Mouse (Mus musculus): Measurements from ENCODE around the gene Decr2. TPM values are rescaled to one million over a fixed set of nuclear protein-coding genes. Genes with fewer than 3 reads are reported as not detected.
"Not testable (repeated sequence)": the region's sequence is repeated elsewhere in the genome, so short reads cannot be mapped to it uniquely, and the experiment has no call there.

The Decr2 gene
- total RNA-seq, 2 experiments from 2014 or later, result 11.9 to 12.8 TPM

GRCm38 (mm10) chr17:26113181-26113948 lies 23.2 kb upstream of the Decr2 start, which contains the start of gene Tmem8:
Tmem8 (plus strand) TSS chr17:26113299.
- DNase-seq, result peak; percentile 58 to 72

- DNase-seq, result no peak
Observed at GRCm38 (mm10) chr17:26112751-26113150, 22.6 kb upstream of the Decr2 start.

DNA sequence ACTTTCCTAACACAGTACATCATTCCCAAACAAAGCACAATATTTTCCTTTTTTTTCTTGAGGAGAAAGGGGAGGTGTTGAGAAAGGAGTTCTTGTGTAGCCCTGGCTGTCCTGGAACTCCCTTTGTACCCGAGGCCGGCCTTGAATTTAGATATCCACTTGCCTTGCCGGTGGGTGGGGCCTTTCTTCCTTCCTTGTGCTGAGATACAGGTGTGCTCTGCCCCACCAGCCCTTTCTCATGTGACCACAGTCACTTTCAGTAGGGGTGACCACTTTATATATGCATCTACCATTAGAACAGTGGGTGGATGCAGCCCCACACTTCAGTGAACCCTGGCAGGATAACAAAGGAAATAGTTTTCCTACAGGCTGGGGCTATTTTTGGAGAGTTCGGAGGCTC lies 21.6 kb upstream of the Decr2 start:
- no peak for DNase-seq

DNA sequence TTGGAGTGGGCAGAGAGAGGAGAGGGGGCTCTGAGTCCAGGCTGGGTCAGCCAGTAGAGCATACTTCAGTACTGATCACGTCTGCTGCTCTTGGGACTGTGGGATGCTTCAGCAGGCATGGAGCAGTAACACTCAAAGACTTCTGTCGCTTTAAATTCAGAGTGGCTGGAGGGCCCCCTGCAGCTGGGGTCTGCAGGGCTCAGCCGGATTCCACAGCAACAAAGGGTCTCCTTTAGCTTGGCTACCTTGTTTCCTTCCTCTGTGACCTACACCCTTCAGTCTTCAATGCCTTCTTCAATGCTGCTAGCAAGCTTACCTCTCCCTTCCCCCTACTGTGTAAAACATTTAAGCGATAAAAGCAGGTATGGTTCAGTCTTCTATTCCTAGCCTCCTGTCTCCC lies 20.9 kb upstream of the Decr2 start:
- no peak for DNase-seq

- DNase-seq, result no peak
Observed at GRCm38 (mm10) chr17:26110156-26110555, 20.0 kb upstream of the Decr2 start.

DNA sequence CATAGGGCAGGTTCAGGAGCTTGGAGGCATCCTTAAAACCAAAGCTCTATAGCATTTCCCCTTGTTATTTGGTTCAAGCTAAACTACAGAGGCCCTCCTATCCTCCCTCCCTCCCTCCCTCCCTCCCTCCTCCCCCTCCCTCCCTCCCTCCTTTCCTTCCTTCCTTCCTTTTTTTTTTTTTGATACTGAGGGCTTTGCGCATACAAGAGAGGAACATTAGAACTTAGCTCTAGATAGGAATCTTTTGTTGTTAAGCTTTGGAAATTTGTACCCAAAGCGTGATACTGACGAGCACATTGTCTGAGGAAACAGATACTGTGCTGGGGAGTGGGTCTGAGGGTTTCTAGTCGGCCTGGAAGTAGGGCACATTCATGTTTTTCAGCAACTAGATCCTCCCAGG lies 15.5 kb upstream of the Decr2 start:
- DNase-seq, result no peak

DNA sequence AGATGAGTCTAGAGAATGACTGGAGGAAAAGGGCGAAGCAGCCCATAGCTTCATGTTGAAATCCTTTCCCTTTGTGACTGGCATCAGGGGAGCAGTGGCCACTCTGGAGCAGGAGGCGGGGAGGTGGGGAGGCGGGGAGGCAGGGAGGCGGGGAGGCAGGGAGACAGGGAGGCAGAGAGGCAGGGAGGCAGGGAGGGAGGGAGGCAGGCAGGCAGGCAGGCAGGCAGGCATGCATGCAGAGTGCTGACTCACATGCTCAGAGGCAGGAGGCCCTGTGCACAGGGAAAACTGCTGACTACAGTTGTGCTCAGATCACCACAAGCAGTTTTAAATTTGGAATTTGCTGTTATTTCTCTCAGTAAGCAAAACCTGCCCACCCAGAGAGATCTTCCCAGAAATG lies 11.3 kb upstream of the Decr2 start:
- DNase-seq, result peak in 1 of 2 experiments; percentile 61

DNA sequence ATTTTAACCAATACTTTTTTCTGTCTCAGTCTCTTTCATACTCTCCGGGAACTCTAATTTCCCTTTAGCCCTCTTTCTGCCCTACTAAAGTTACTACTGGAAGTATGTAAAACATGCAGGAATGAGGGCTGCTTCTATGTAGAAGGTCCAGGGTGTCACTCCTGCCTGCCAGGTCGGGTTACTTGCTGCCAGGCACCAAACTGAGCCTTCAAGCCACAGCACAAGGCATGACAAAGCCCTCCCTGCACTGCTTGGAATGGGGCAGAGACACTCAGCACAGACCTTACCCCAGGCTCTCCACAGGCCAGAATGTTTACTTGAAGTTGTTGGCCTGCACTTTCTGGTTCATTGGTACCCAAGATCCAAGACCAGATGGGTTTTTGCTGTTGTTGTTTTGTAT lies 10.0 kb upstream of the Decr2 start:
- no peak for DNase-seq

- not testable (repeated sequence) for DNase-seq
Observed at GRCm38 (mm10) chr17:26099316-26099715, 9.2 kb upstream of the Decr2 start.

DNA sequence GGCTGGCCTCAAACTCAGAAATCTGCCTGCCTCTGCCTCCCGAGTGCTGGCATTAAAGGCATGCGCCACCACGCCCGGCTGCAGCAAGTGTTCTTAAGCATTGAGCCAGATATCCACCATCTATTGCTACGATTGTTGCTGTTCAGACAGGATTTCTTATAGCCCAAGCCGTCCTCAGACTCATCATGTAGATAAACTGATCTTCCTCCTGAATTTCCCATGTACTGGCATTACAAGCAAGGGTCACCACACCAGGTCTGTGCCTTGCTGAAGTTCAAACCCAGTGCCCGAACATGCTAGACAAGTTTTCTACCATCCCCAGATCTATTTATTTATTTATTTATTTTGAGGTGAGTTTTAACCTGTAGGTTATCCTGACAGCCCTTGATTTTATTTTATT lies 8.3 kb upstream of the Decr2 start:
- no peak for DNase-seq

DNA sequence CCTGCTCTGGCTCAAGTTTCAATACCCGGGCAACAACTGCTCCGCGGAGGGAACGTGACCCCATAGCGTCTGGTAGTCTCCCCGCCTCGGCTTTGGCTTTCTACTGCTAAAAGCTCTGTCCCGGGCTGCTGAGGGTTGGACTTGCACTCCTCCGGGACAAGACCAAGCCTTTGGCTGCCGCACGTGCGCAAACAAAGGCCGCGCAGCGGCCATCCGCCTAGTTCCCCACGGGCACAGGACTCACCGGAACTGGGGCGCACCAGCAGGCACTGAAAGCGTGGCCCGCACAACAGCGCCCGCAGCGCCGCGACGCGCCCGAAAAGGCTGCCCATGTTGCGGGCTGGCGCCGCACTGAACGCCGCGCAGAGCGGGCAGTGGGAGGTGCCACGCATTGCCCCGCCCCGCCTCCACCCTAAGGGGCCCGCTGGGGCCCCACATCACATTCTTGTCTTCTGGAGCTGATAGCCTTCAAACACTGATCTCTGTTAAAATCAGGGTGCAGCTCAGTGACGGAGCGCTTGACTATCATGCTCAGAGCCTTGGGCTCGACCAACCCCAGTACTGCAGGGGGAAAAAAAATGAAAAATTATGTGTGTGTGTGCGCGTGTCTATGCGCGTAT lies 5.1 kb upstream of the Decr2 start, which contains the start of gene Nme4:
Gene Nme4, minus strand, starts transcription at position 482 of the 620 bp plus-strand sequence.
- DNase-seq, result peak; percentile 38 to 69

DNA sequence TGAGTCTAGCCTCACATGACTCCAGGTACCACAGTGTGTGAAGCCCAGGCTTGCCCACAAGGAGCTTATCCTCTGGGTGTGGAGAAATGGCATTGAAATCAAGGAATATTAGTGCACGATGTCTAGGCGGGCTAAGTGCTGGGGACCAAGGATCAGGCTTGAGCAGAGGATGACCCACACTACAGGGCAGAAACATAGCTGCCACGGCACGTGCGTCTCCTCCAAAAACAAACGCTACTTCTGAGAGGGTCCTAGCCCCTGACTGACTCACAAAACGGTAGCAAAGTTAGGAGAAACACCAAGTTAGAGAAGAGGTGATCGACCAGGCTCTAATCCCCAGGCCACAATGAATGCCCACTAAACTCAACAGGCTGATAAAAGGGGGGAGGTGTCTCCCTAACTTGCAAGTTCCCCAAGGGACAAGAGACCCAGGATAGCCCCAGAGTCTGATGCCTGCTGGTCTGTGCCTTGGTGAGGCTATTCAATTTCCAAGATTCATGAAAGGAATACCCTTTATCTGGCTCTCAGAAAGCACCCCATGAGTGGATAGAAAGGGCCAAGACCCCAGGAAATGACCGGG lies 4.5 kb upstream of the Decr2 start:
- DNase-seq, result no peak

- no peak for DNase-seq
Observed at GRCm38 (mm10) chr17:26087059-26087564, 3.0 kb downstream of the Decr2 start.

DNA sequence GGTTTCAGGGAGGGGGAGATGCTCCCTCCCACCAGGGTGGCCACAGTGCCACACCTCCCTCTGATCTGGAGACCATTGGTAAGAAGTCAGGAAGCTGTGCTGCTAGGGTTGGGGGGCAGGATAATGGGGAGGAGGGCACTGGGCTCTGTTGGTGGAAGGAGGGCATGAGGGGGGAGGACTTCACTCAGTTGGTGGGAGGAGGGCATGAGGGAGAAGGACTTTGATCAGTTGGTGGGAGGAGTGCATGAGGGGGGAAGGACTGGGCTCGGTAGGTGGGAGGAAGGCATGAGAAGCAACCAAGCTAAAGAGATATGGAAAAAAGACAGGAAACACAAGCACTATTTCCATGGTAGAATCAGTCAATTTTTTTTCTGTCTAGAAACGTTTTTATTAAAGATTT lies 9.3 kb downstream of the Decr2 start:
- no peak for DNase-seq

GRCm38 (mm10) chr17:26078851-26079250 lies 11.3 kb downstream of the Decr2 start:
- DNase-seq, result no peak

DNA sequence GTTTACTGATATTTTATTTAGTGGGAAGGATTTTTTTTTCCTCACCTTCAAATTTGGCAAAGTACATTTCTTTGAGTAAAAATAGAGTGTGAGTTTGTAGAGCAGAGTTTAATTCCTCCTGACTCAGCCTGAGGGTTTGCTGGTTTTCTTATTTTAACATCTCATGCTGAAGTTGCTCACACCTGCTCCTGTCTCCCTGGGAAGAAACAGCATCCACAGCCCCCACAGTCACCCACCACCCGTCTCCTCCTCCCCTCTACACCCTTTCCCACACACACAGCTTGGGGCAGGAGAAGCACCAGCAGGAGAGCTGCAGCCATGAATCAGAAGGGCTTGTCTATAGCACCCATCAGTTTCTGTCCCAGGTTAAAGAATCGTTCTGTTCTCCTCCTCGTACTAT lies 14.9 kb downstream of the Decr2 start:
- DNase-seq, result no peak

- DNase-seq, result no peak
Observed at GRCm38 (mm10) chr17:26070136-26070535, 20.0 kb downstream of the Decr2 start.

GRCm38 (mm10) chr17:26068831-26069739 lies 21.1 kb downstream of the Decr2 start, which contains the start of gene Rab11fip3:
Rab11fip3 (minus strand) TSS chr17:26069555.
- DNase-seq, result peak; percentile 87 to 88

DNA sequence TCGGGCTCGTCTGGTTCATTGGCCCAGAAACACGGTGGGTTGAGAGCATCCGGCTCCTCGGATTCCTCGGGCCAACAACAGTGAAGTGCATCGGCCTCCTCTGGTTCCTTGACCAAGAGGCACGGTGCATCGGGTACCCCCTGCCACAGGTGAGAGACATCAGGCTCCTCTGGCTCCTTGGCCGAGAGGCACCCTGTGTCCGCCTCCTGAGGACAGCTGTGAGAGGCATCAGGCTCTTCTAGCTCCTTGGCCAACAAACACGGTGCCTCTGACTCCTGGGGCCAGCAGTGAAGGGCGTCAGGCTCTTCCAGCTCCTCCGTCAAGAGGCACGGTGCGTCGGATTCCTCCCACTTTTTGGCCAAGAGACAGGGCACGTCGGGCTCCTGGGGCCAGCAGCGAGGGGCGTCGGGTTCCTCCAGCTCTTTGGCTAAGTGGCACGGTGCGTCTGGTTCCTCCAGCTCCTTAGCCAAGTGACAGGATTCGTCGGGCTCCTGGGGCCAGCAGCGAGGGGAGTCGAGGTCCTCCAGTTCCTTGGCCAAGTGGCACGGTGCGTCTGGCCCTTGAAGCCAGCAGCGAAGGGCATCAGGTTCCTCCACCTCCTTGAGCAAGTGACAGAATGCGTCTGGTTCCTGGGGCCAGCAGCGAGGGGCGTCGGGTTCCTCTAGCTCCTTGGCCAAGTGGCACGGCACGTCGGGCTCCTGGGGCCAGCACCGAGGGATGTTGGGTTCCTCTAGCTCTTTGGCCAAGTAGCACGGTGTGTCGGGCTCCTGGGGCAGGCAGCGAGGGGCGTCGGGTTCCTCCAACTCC lies 21.9 kb downstream of the Decr2 start:
- DNase-seq, result peak in 1 of 2 experiments; percentile 44

- no peak for DNase-seq
Observed at GRCm38 (mm10) chr17:26066488-26067020, 23.6 kb downstream of the Decr2 start.

DNA sequence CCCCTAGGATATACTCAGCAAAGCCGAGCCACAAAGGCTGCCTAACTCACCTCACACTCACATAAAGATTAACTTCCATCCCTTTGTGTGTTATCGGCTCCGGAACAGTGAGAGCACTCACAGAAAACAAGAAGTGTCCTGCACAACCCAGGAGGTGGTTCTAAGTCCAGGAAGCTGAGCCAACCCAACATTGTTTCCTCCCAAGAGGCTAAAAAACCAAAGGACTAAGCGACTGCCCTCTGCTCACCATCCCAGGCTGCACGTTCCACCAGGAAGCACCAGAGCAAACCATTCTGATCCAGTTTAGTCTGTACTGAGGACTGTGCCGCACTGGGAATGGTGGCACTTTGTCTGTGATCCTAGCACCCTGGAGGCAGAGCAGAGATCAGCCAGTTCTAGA lies 25.2 kb downstream of the Decr2 start:
- no peak for DNase-seq

Measured in heart, adult 18-20 months (tissue).